Mouse (Mus musculus) gastrocnemius, postnatal 14 days (tissue): ENCODE measurements around the gene Nmbr. TPM values are rescaled to one million over a fixed set of nuclear protein-coding genes. Genes with fewer than 3 reads are reported as not detected.

Experiments used
- total RNA-seq, 2 experiments: library from RNA; stranded (reverse); gene quantifications; 2 replicates each; pipeline ENCODE4 v1.2.3; 2021

Nmbr gene
- total RNA-seq, 2 experiments from 2014 or later, result not detected

Other genes with a start within 250 kb of the Nmbr start
- gene Adgrg6, start 159.9 kb upstream of the Nmbr start, total RNA-seq, result 1 to 10 TPM; 2.3 to 2.6 TPM
- 10 to 100 TPM; 34.2 to 35.0 TPM for gene Vta1, start within 50 bp of the Nmbr start, total RNA-seq
- not detected for gene Gje1, start 12.6 kb downstream of the Nmbr start, total RNA-seq